Comparison of ENCODE assay signal across 10 mouse cellular contexts in genomic region chr3:63977895-63978294, GRCm38 (mm10). TPM values are rescaled to one million over a fixed set of nuclear protein-coding genes. Genes with fewer than 3 reads are reported as not detected.
DNase-seq lines count a peak whose midpoint lies in the region; ATAC-seq and TF ChIP-seq lines count a peak whose summit lies in the region.
"Had no signal": no experiment of that assay in that cellular context is flagged by ENCODE, and none has a peak within 500 bp of the region (broad histone marks: within the 10 kb centered on the region; RNA-seq: fewer than 3 reads in every experiment).

No protein-coding gene starts in this region.

- no peaks in the 10 kb centered on the region for H3K9me3 ChIP-seq in forebrain, embryonic 10.5 days
- no peaks in the 10 kb centered on the region for H3K9me3 ChIP-seq in forebrain, postnatal 0 days (ENCODE audit: low read length)
- H3K9me3 ChIP-seq in lung, embryonic 15.5 days: no peaks in the 10 kb centered on the region
- H3K9me3 ChIP-seq in liver, embryonic 12.5 days (replicated peaks): no peaks in the 10 kb centered on the region
- no peaks in the 10 kb centered on the region for H3K9me3 ChIP-seq in neural tube, embryonic 14.5 days (ENCODE audit: control insufficient read depth, low read length)
- H3K9me3 ChIP-seq: stomach, embryonic 15.5 days had no signal

- H3K4me2 ChIP-seq in forebrain, postnatal 0 days (ENCODE audit: low read depth): no peak overlapping the region
- H3K4me2 ChIP-seq in lung, embryonic 15.5 days: peak overlapping the region; percentile 66
- peak overlapping the region; percentile 85 for H3K4me2 ChIP-seq in liver, embryonic 12.5 days
- H3K4me2 ChIP-seq in neural tube, embryonic 14.5 days (ENCODE audit: low read depth, low read length): 0 out of 2 replicates have a peak overlapping the region, but pooled peaks have one; percentile 88

- intact Hi-C loops in left cerebral cortex, postnatal 4 days (cut with DNase I): loop anchor here (10.0 kb wide), 1 partner anchor 817 kb away; no protein-coding TSS in a partner anchor

- H3K27ac ChIP-seq in forebrain, embryonic 10.5 days: no peak overlapping the region
- no peak overlapping the region for H3K27ac ChIP-seq in forebrain, postnatal 0 days (ENCODE audit: low read depth, low read length)
- H3K27ac ChIP-seq in lung, embryonic 15.5 days: no peak overlapping the region
- no peak overlapping the region for H3K27ac ChIP-seq in liver, embryonic 12.5 days
- no peak overlapping the region for H3K27ac ChIP-seq in neural tube, embryonic 14.5 days (ENCODE audit: low read depth, low read length)
- H3K27ac ChIP-seq in thymus, adult 2 months (ENCODE audit: control insufficient read depth, insufficient read depth, low read length): no peak overlapping the region
- H3K27ac ChIP-seq: stomach, embryonic 15.5 days had no signal

- ATAC-seq in forebrain, postnatal 0 days: no peak
- no peak for ATAC-seq in lung, embryonic 15.5 days (ENCODE audit: borderline replicate concordance, extremely low read depth, low FRiP score, low TSS enrichment)
- no peak for ATAC-seq in liver, embryonic 12.5 days
- no peak for ATAC-seq in neural tube, embryonic 14.5 days (ENCODE audit: low read depth)

- TF ChIP-seq CTCF in forebrain, postnatal 0 days (IDR thresholded peaks at IDR 0.05; ENCODE audit: low read depth): no peak
- no peak for TF ChIP-seq CTCF in thymus, adult 2 months (IDR thresholded peaks at IDR 0.05; ENCODE audit: borderline replicate concordance, control insufficient read depth, extremely low read depth, insufficient read depth, low read length, poor library complexity)

- WGBS in forebrain, embryonic 10.5 days: 87% methylated on average over 4 of the region's 4 CpGs
- WGBS in forebrain, postnatal 0 days: 85% methylated on average over 4 of the region's 4 CpGs
- WGBS in lung, embryonic 15.5 days: 70% methylated on average over 4 of the region's 4 CpGs
- WGBS in liver, embryonic 12.5 days (ENCODE audit: insufficient replicate concordance): 76% methylated on average over 4 of the region's 4 CpGs
- 49% methylated on average over 4 of the region's 4 CpGs for WGBS in neural tube, embryonic 14.5 days
- 92% methylated on average over 4 of the region's 4 CpGs for WGBS in thymus, adult 2 months

- peaks cover 22% of the 10 kb centered on the region for H3K4me1 ChIP-seq in forebrain, embryonic 10.5 days
- peaks cover 7% of the 10 kb centered on the region; the same call in 1 of the 2 replicates for H3K4me1 ChIP-seq in forebrain, postnatal 0 days (ENCODE audit: insufficient read depth)
- peaks cover 17% of the 10 kb centered on the region for H3K4me1 ChIP-seq in lung, embryonic 15.5 days
- peaks cover 26% of the 10 kb centered on the region for H3K4me1 ChIP-seq in liver, embryonic 12.5 days
- peaks cover 10% of the 10 kb centered on the region; the same call in 1 of the 2 replicates for H3K4me1 ChIP-seq in neural tube, embryonic 14.5 days (ENCODE audit: control insufficient read depth, insufficient read depth, low read length)
- H3K4me1 ChIP-seq in thymus, adult 2 months (replicated peaks; ENCODE audit: control insufficient read depth, insufficient read depth, low read length): peaks cover 4% of the 10 kb centered on the region
- H3K4me1 ChIP-seq: stomach, embryonic 15.5 days had no signal

- no peak for DNase-seq in forebrain, embryonic 10.5 days (ENCODE audit: extremely low spot score, low spot score)
- DNase-seq in forebrain, postnatal 0 days: no peak
- no peak for DNase-seq in lung, postnatal 4 days
- DNase-seq in thymus, adult 2 months: no peak
- DNase-seq in left cerebral cortex, postnatal 4 days: no peak
- DNase-seq: gastrocnemius, postnatal 10 days had no signal

- no peaks in the 10 kb centered on the region for H3K27me3 ChIP-seq in forebrain, embryonic 10.5 days (ENCODE audit: poor library complexity, severe bottlenecking)
- H3K27me3 ChIP-seq in forebrain, postnatal 0 days (ENCODE audit: insufficient read depth, low read length): no peaks in the 10 kb centered on the region
- no peaks in the 10 kb centered on the region for H3K27me3 ChIP-seq in lung, embryonic 15.5 days
- no peaks in the 10 kb centered on the region for H3K27me3 ChIP-seq in liver, embryonic 12.5 days (replicated peaks)
- no peaks in the 10 kb centered on the region for H3K27me3 ChIP-seq in neural tube, embryonic 14.5 days (ENCODE audit: control insufficient read depth, insufficient read depth, low read length)
- H3K27me3 ChIP-seq in thymus, adult 2 months (ENCODE audit: control insufficient read depth, insufficient read depth, low read length): no peaks in the 10 kb centered on the region
- H3K27me3 ChIP-seq: stomach, embryonic 15.5 days had no signal

- no peak overlapping the region for H3K9ac ChIP-seq in forebrain, postnatal 0 days
- H3K9ac ChIP-seq in lung, embryonic 15.5 days: no peak overlapping the region
- peak overlapping the region; percentile 95; the same call in 1 of the 2 replicates for H3K9ac ChIP-seq in liver, embryonic 12.5 days
- no peak overlapping the region for H3K9ac ChIP-seq in neural tube, embryonic 14.5 days (replicated peaks; ENCODE audit: low read depth, low read length)
- H3K9ac ChIP-seq: stomach, embryonic 15.5 days had no signal

- peak overlapping the region; percentile 73 for H3K4me3 ChIP-seq in forebrain, embryonic 10.5 days
- H3K4me3 ChIP-seq in forebrain, postnatal 0 days (ENCODE audit: low read depth, low read length): no peak overlapping the region
- no peak overlapping the region for H3K4me3 ChIP-seq in lung, embryonic 15.5 days
- H3K4me3 ChIP-seq in liver, embryonic 12.5 days: peak overlapping the region; percentile 95
- H3K4me3 ChIP-seq in neural tube, embryonic 14.5 days (ENCODE audit: low read depth, low read length): no peak overlapping the region
- H3K4me3 ChIP-seq in thymus, adult 2 months (ENCODE audit: control insufficient read depth, insufficient read depth, low read length): no peak overlapping the region

- no peak for TF ChIP-seq POLR2A in thymus, adult 2 months (IDR thresholded peaks at IDR 0.05; ENCODE audit: control insufficient read depth, extremely low read depth, insufficient read depth, low read length, poor library complexity)

- H3K36me3 ChIP-seq in forebrain, embryonic 10.5 days (replicated peaks): peaks cover 43% of the 10 kb centered on the region
- peaks cover 16% of the 10 kb centered on the region for H3K36me3 ChIP-seq in forebrain, postnatal 0 days (ENCODE audit: insufficient read depth)
- H3K36me3 ChIP-seq in lung, embryonic 15.5 days: peaks cover 17% of the 10 kb centered on the region
- H3K36me3 ChIP-seq in liver, embryonic 12.5 days: peaks cover 36% of the 10 kb centered on the region
- peaks cover 4% of the 10 kb centered on the region; the same call in 1 of the 2 replicates for H3K36me3 ChIP-seq in neural tube, embryonic 14.5 days (ENCODE audit: control insufficient read depth, insufficient read depth, low read length)
- peaks cover 6% of the 10 kb centered on the region; the same call in 1 of the 2 replicates for H3K36me3 ChIP-seq in thymus, adult 2 months (ENCODE audit: control insufficient read depth, insufficient read depth, low read length)

RNA-seq across cellular contexts. Expression of gene Gmps, which starts 2.0 kb away (rescaled TPM):
- 83.0 and 86.4 TPM in 2 replicates for polyA plus RNA-seq in forebrain, embryonic 10.5 days (2016; fragmentation: Nextera tagmentation; extraction: Ambion mirVana)
- 47.7 and 61.9 TPM in 2 replicates for total RNA-seq in forebrain, postnatal 0 days (2014; rRNA removed)
- 31.3 and 42.3 TPM in 2 replicates for polyA plus RNA-seq in forebrain, postnatal 0 days (2015; fragmentation: Nextera tagmentation; extraction: Ambion mirVana)
- 43.0 and 43.1 TPM in 2 replicates for polyA plus RNA-seq in lung, embryonic 15.5 days (2015; fragmentation: Nextera tagmentation; extraction: Ambion mirVana)
- 37.1 and 37.7 TPM in 2 replicates for polyA plus RNA-seq in liver, embryonic 12.5 days (2016; fragmentation: Nextera tagmentation; extraction: Ambion mirVana)
- polyA plus RNA-seq in neural tube, embryonic 14.5 days (2014; fragmentation: Nextera tagmentation; extraction: Ambion mirVana): 49.9 and 54.6 TPM in 2 replicates
- 4.2 and 4.6 TPM in 2 replicates for polyA plus RNA-seq in thymus, adult 2 months (2012; rRNA removed)
- 10 to 100 TPM; 47.1 to 47.8 TPM for total RNA-seq in left cerebral cortex, postnatal 4 days (2021)

RNA-seq across cellular contexts. Expression of gene Slc33a1, which starts 13.3 kb away (rescaled TPM):
- 12.9 and 13.2 TPM in 2 replicates for polyA plus RNA-seq in forebrain, embryonic 10.5 days (2016; fragmentation: Nextera tagmentation; extraction: Ambion mirVana)
- 39.9 and 43.4 TPM in 2 replicates for total RNA-seq in forebrain, postnatal 0 days (2014; rRNA removed)
- polyA plus RNA-seq in forebrain, postnatal 0 days (2015; fragmentation: Nextera tagmentation; extraction: Ambion mirVana): 11.1 and 15.0 TPM in 2 replicates
- 15.7 and 16.0 TPM in 2 replicates for polyA plus RNA-seq in lung, embryonic 15.5 days (2015; fragmentation: Nextera tagmentation; extraction: Ambion mirVana)
- 12.3 and 12.5 TPM in 2 replicates for polyA plus RNA-seq in liver, embryonic 12.5 days (2016; fragmentation: Nextera tagmentation; extraction: Ambion mirVana)
- polyA plus RNA-seq in neural tube, embryonic 14.5 days (2014; fragmentation: Nextera tagmentation; extraction: Ambion mirVana): 18.2 and 19.8 TPM in 2 replicates
- polyA plus RNA-seq in thymus, adult 2 months (2012; rRNA removed): 17.1 and 17.9 TPM in 2 replicates
- total RNA-seq in left cerebral cortex, postnatal 4 days (2021): 10 to 100 TPM; 20.6 to 21.1 TPM

RNA-seq across cellular contexts. Expression of gene E130311K13Rik, which starts 48.6 kb away (rescaled TPM):
- 2.7 and 3.0 TPM in 2 replicates for polyA plus RNA-seq in forebrain, embryonic 10.5 days (2016; fragmentation: Nextera tagmentation; extraction: Ambion mirVana)
- 15.0 and 20.6 TPM in 2 replicates for total RNA-seq in forebrain, postnatal 0 days (2014; rRNA removed)
- 9.7 and 14.3 TPM in 2 replicates for polyA plus RNA-seq in forebrain, postnatal 0 days (2015; fragmentation: Nextera tagmentation; extraction: Ambion mirVana)
- 5.9 and 6.2 TPM in 2 replicates for polyA plus RNA-seq in lung, embryonic 15.5 days (2015; fragmentation: Nextera tagmentation; extraction: Ambion mirVana)
- 2.2 and 2.5 TPM in 2 replicates for polyA plus RNA-seq in liver, embryonic 12.5 days (2016; fragmentation: Nextera tagmentation; extraction: Ambion mirVana)
- 6.4 and 8.2 TPM in 2 replicates for polyA plus RNA-seq in neural tube, embryonic 14.5 days (2014; fragmentation: Nextera tagmentation; extraction: Ambion mirVana)
- 1.7 and 2.3 TPM in 2 replicates for polyA plus RNA-seq in thymus, adult 2 months (2012; rRNA removed)
- total RNA-seq in left cerebral cortex, postnatal 4 days (2021): 10 to 100 TPM; 12.5 to 13.2 TPM

Comparison
In these comparisons a context has a peak if more than half of its experiments do, and no peak if none do; other contexts are left out.
1. H3K4me3 ChIP-seq: peak in forebrain, embryonic 10.5 days (single experiment) and liver, embryonic 12.5 days (single experiment); none in forebrain, postnatal 0 days (single experiment), lung, embryonic 15.5 days (single experiment), neural tube, embryonic 14.5 days (single experiment) and thymus, adult 2 months (single experiment).